Mouse (Mus musculus): ENCODE measurements at regions not wholly inside any gene's neighbourhood (a gene's known extent, or its start where the extent isn't known, plus 50 kb on each side); places are given as distances from the start of the nearest gene placed in this dataset.

GRCm38 (mm10) chr12:106721271-106722009 is 711.4 kb downstream of the Vrk1 start:
- no peak for TF ChIP-seq GATA1 (IDR thresholded peaks at IDR 0.05; ENCODE audit: borderline replicate concordance, low read length)
- no peak for TF ChIP-seq FLI1 (IDR thresholded peaks at IDR 0.05; ENCODE audit: low read length)
